8 mouse cellular contexts compared by ENCODE assay signal in genomic region chr11:120990951-120991526, GRCm38 (mm10). TPM values are rescaled to one million over a fixed set of nuclear protein-coding genes. Genes with fewer than 3 reads are reported as not detected.
DNase-seq lines count a peak whose midpoint lies in the region; ATAC-seq lines count a peak whose summit lies in the region.

Csnk1d (minus strand) TSS chr11:120991330.

- peak; percentile 84 for ATAC-seq in inflammation-experienced regulatory T-cells, adult 6 months
- peak; percentile 34 for ATAC-seq in megakaryocyte-erythroid progenitor cell, adult 5-6 weeks (replicated peaks; ENCODE audit: low FRiP score, low TSS enrichment, poor library complexity, severe bottlenecking)

- DNase-seq in adipocyte (ENCODE audit: low spot score), result peak; percentile 96
- DNase-seq in embryo, embryonic 10 days (ENCODE audit: low spot score), result peak; percentile 97
- peak; percentile 98 for DNase-seq in gastrocnemius, postnatal 14 days
- peak; percentile 97 to 98 for DNase-seq in left cerebral cortex, postnatal 10 days (ENCODE audit: extremely low spot score in 1 of 2, low spot score in 2 of 2)
- peak; percentile 99 for DNase-seq in right cerebral cortex, postnatal 25 days
- peak; percentile 98 to 99 for DNase-seq in urinary bladder, postnatal 4 days (ENCODE audit: low spot score in 2 of 2)

- intact Hi-C loops in gastrocnemius, postnatal 14 days (cut with DNase I; ENCODE audit: low total_unique reads), result no loop called here
- intact Hi-C loops in left cerebral cortex, postnatal 10 days (cut with DNase I), result no loop called here

RNA-seq across cellular contexts. Expression of gene Csnk1d, which starts in this region (rescaled TPM):
- total RNA-seq in gastrocnemius, postnatal 14 days (2021), result 10 to 100 TPM; 50.2 to 56.9 TPM
- polyA plus RNA-seq in inflammation-experienced regulatory T-cells, adult 6 months (2017; shearing (Covaris generic)), result 10 to 100 TPM; 56.0 to 64.3 (median 61.4) TPM
- total RNA-seq in left cerebral cortex, postnatal 10 days (2021), result 100 to 1,000 TPM; 112 to 119 TPM
- total RNA-seq in megakaryocyte-erythroid progenitor cell, adult 5-6 weeks (2014; fragmentation: Nextera tagmentation), result 64.0 and 86.0 TPM in 2 replicates
- 109 and 132 TPM in 2 replicates for total RNA-seq in megakaryocyte-erythroid progenitor cell, adult 5-6 weeks (2017)

Comparison
In these comparisons a context has a peak if more than half of its experiments do, and no peak if none do; other contexts are left out.
1. Peak in every context shown above with its lines: DNase-seq and ATAC-seq.